Mouse (Mus musculus) hindlimb bud, embryonic 11.5 days (tissue): ENCODE results near the gene Etv6.

Experiments
- DNase-seq: peaks from one replicate; pipeline ENCODE4 v3.0.0-alpha.2; 2012; ENCODE audit warnings: low read depth, low spot score; ENCODE audit errors: extremely low spot score

The Etv6 gene

GRCm38 (mm10) chr6:134043545-134043944, 8.0 kb downstream of the Etv6 start:
- no peak for DNase-seq

- no peak for DNase-seq
These were observed 9.8 kb downstream of the Etv6 start for GRCm38 (mm10) chr6:134045092-134045868.

- no peak for DNase-seq
These were observed 10.6 kb downstream of the Etv6 start for GRCm38 (mm10) chr6:134046136-134046535.

GRCm38 (mm10) chr6:134047249-134047648, 11.7 kb downstream of the Etv6 start:
- no peak for DNase-seq

GRCm38 (mm10) chr6:134047974-134048373, 12.5 kb downstream of the Etv6 start:
- DNase-seq, result no peak

GRCm38 (mm10) chr6:134048965-134049364, 13.5 kb downstream of the Etv6 start:
- DNase-seq, result no peak

- DNase-seq, result no peak
These were observed 15.0 kb downstream of the Etv6 start for GRCm38 (mm10) chr6:134050466-134050865.

- DNase-seq, result no peak
These were observed 16.4 kb downstream of the Etv6 start for GRCm38 (mm10) chr6:134051950-134052349.

GRCm38 (mm10) chr6:134053146-134053545, 17.6 kb downstream of the Etv6 start:
- DNase-seq, result no peak

- DNase-seq, result no peak
These were observed 18.1 kb downstream of the Etv6 start for GRCm38 (mm10) chr6:134053566-134053965.

- DNase-seq, result no peak
These were observed 20.1 kb downstream of the Etv6 start for GRCm38 (mm10) chr6:134055588-134055987.

GRCm38 (mm10) chr6:134058451-134058850, 23.0 kb downstream of the Etv6 start:
- no peak for DNase-seq

GRCm38 (mm10) chr6:134058886-134059551, 23.5 kb downstream of the Etv6 start:
- no peak for DNase-seq

GRCm38 (mm10) chr6:134059552-134059891, 24.0 kb downstream of the Etv6 start:
- no peak for DNase-seq

- DNase-seq, result no peak
These were observed 24.5 kb downstream of the Etv6 start for GRCm38 (mm10) chr6:134060036-134060435.

GRCm38 (mm10) chr6:134060811-134061210, 25.3 kb downstream of the Etv6 start:
- no peak for DNase-seq

GRCm38 (mm10) chr6:134065018-134065725, 29.7 kb downstream of the Etv6 start:
- no peak for DNase-seq

GRCm38 (mm10) chr6:134066112-134066511, 30.6 kb downstream of the Etv6 start:
- no peak for DNase-seq

- no peak for DNase-seq
These were observed 31.5 kb downstream of the Etv6 start for GRCm38 (mm10) chr6:134066996-134067395.

GRCm38 (mm10) chr6:134067536-134067935, 32.0 kb downstream of the Etv6 start:
- no peak for DNase-seq

GRCm38 (mm10) chr6:134072439-134072838, 36.9 kb downstream of the Etv6 start:
- no peak for DNase-seq

- no peak for DNase-seq
These were observed 37.4 kb downstream of the Etv6 start for GRCm38 (mm10) chr6:134072906-134073305.
